Mouse (Mus musculus): Measurements from ENCODE around the gene Kcnk3. TPM values are rescaled to one million over a fixed set of nuclear protein-coding genes. Genes with fewer than 3 reads are reported as not detected.

Gene Kcnk3
- polyA plus RNA-seq, 1 experiment: 0.11 TPM

DNA sequence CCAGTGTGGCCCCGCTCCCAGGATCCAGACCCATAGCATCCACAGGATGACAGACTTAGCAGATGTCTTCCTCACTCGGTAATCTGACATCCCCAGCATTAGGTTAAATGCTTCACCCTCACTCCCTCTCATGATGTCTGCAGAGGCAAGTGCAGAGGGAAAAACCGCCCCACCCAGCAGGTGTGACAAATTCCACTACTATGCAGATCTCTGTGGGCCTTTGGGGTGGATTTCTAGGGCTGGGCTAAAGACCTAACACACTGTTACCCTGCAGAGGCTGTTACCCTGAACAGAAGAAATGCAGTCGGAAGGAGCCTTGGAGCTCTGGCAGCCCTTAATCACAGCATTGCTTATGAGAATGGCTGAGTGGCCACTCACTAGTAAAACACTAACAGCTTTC, 71.1 kb downstream of the Kcnk3 start:
- TF ChIP-seq POLR2A (IDR thresholded peaks at IDR 0.05; ENCODE audit: insufficient read length, low read depth) (no peak), POLR2AphosphoS2 (IDR thresholded peaks at IDR 0.05; ENCODE audit: insufficient read length, low read depth) (no peak), E2F4 (IDR thresholded peaks at IDR 0.05; ENCODE audit: insufficient read depth) (no peak), REST (IDR thresholded peaks at IDR 0.05; ENCODE audit: insufficient read depth, insufficient read length) (no peak), SRF (IDR thresholded peaks at IDR 0.05; ENCODE audit: control insufficient read depth, insufficient read length, low read depth) (no peak), USF1 (IDR thresholded peaks at IDR 0.05; ENCODE audit: low read depth) (no peak), MYOG (IDR thresholded peaks at IDR 0.05; ENCODE audit: control insufficient read depth in 1 of 3, insufficient read depth in 1 of 3, insufficient read length in 2 of 3, low read depth in 2 of 3) (no peak), TCF12 (IDR thresholded peaks at IDR 0.05; ENCODE audit: insufficient read depth, poor library complexity, severe bottlenecking) (no peak), CEBPB (IDR thresholded peaks at IDR 0.05; ENCODE audit: insufficient read depth, poor library complexity, severe bottlenecking) (no peak), MAX (IDR thresholded peaks at IDR 0.05; ENCODE audit: low read depth) (no peak), TCF3 (IDR thresholded peaks at IDR 0.05; ENCODE audit: insufficient read length, low read depth) (no peak), MYOD1 (IDR thresholded peaks at IDR 0.05; ENCODE audit: control insufficient read depth in 1 of 3, insufficient read length in 2 of 3, low read depth in 2 of 3) (no peak)
- H3K4me2 ChIP-seq (ENCODE audit: low read depth): no peak overlapping the region
- H3K79me2 ChIP-seq (ENCODE audit: control insufficient read depth, insufficient read depth): no peaks in the 10 kb centered on the region
- no peak overlapping the region for H3K4me3 ChIP-seq
- no peaks in the 10 kb centered on the region for H3K27me3 ChIP-seq (ENCODE audit: control insufficient read depth, insufficient read depth, insufficient read length)
- H3ac ChIP-seq (ENCODE audit: control insufficient read depth, insufficient read length): no peak overlapping the region
- no peaks in the 10 kb centered on the region for H3K36me3 ChIP-seq (ENCODE audit: control insufficient read depth, insufficient read depth)

DNA sequence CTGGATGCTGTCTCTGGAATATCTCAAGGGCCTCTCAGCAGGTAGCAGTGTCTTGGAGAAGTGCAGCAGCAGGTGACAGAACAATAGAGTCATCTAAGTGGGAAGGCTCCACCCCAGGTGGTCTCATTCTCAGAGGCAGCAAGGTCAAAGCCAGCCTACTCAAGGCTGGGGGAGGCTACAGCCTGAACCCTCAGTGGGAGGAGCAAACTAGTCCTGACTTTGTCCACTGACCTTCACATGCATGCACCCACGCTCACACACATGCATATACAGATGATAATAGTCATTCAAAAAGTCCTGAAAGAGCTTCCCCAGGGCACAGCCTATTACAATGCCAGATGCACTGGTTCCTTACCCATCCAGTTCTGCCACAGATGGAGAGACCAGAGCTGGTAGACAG, 72.3 kb downstream of the Kcnk3 start:
- no peaks in the 10 kb centered on the region for H3K36me3 ChIP-seq (ENCODE audit: control insufficient read depth, insufficient read depth)
- H3K79me2 ChIP-seq (ENCODE audit: control insufficient read depth, insufficient read depth): no peaks in the 10 kb centered on the region
- no peak overlapping the region for H3ac ChIP-seq (ENCODE audit: control insufficient read depth, insufficient read length)
- TF ChIP-seq MAX (IDR thresholded peaks at IDR 0.05; ENCODE audit: low read depth): no peak
- TF ChIP-seq POLR2A (IDR thresholded peaks at IDR 0.05; ENCODE audit: insufficient read length, low read depth): no peak
- H3K27me3 ChIP-seq (ENCODE audit: control insufficient read depth, insufficient read depth, insufficient read length): no peaks in the 10 kb centered on the region
- H3K4me2 ChIP-seq (ENCODE audit: low read depth): no peak overlapping the region
- no peak overlapping the region for H3K4me3 ChIP-seq

DNA sequence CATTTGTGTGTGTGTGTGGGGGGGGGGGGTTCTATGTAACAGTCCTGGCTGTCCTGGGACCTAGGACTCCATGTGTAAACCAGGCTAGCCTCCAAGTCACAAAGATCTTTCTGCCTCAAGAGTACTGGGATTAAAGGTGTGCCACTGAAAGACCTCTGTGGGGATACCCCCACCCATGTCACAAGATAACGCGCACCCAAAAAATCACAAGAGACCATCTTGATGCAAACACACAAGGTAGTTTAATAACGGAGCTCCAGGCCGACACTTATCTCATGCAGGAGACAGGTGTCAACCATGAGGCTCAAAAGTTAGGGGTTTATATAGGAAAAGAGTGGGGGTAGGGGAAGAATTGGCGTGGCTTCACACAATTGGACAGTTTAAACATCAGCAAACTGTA, 72.8 kb downstream of the Kcnk3 start:
- TF ChIP-seq TCF12 (IDR thresholded peaks at IDR 0.05; ENCODE audit: insufficient read depth, poor library complexity, severe bottlenecking) (no peak), MYOD1 (IDR thresholded peaks at IDR 0.05; ENCODE audit: control insufficient read depth in 1 of 3, insufficient read length in 2 of 3, low read depth in 2 of 3) (no peak), POLR2A (IDR thresholded peaks at IDR 0.05; ENCODE audit: insufficient read length, low read depth) (no peak), MYOG (IDR thresholded peaks at IDR 0.05; ENCODE audit: control insufficient read depth in 1 of 3, insufficient read depth in 1 of 3, insufficient read length in 2 of 3, low read depth in 2 of 3) (no peak), CEBPB (IDR thresholded peaks at IDR 0.05; ENCODE audit: insufficient read depth, poor library complexity, severe bottlenecking) (no peak), REST (IDR thresholded peaks at IDR 0.05; ENCODE audit: insufficient read depth, insufficient read length) (no peak), E2F4 (IDR thresholded peaks at IDR 0.05; ENCODE audit: insufficient read depth) (no peak), POLR2AphosphoS2 (IDR thresholded peaks at IDR 0.05; ENCODE audit: insufficient read length, low read depth) (no peak), MAX (IDR thresholded peaks at IDR 0.05; ENCODE audit: low read depth) (no peak), USF1 (IDR thresholded peaks at IDR 0.05; ENCODE audit: low read depth) (no peak), TCF3 (IDR thresholded peaks at IDR 0.05; ENCODE audit: insufficient read length, low read depth) (no peak), SRF (IDR thresholded peaks at IDR 0.05; ENCODE audit: control insufficient read depth, insufficient read length, low read depth) (no peak)
- no peaks in the 10 kb centered on the region for H3K36me3 ChIP-seq (ENCODE audit: control insufficient read depth, insufficient read depth)
- H3K27me3 ChIP-seq (ENCODE audit: control insufficient read depth, insufficient read depth, insufficient read length): no peaks in the 10 kb centered on the region
- H3K4me3 ChIP-seq: no peak overlapping the region
- H3K79me2 ChIP-seq (ENCODE audit: control insufficient read depth, insufficient read depth): no peaks in the 10 kb centered on the region
- H3ac ChIP-seq (ENCODE audit: control insufficient read depth, insufficient read length): no peak overlapping the region
- no peak overlapping the region for H3K4me2 ChIP-seq (ENCODE audit: low read depth)

DNA sequence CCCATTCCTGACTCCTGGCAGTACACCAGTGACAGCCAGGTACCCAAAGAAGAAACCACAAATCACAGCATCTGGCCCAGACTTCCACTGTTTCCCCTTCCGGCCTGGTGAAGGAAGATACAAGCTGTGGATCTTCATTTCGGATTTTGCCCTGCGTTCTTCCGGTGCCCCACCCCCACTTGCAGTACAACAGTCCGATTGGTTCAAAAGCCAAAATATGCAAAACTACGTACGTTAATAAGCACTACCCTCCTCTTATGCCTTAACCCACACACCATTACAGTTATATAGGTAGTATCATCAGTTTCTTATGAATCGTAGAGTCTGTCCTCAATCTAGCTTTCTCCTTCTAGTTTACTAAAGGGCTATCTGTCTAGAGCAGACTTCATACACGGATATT, 77.4 kb downstream of the Kcnk3 start:
- Histone ChIP-seq H3ac (ENCODE audit: control insufficient read depth, insufficient read length) (no peak overlapping the region), H3K4me2 (ENCODE audit: low read depth) (no peak overlapping the region), H3K36me3 (ENCODE audit: control insufficient read depth, insufficient read depth) (no peaks in the 10 kb centered on the region), H3K4me3 (no peak overlapping the region), H3K27me3 (ENCODE audit: control insufficient read depth, insufficient read depth, insufficient read length) (no peaks in the 10 kb centered on the region), H3K79me2 (ENCODE audit: control insufficient read depth, insufficient read depth) (peaks cover 35% of the 10 kb centered on the region)
- TF ChIP-seq POLR2A (IDR thresholded peaks at IDR 0.05; ENCODE audit: insufficient read length, low read depth): no peak

DNA sequence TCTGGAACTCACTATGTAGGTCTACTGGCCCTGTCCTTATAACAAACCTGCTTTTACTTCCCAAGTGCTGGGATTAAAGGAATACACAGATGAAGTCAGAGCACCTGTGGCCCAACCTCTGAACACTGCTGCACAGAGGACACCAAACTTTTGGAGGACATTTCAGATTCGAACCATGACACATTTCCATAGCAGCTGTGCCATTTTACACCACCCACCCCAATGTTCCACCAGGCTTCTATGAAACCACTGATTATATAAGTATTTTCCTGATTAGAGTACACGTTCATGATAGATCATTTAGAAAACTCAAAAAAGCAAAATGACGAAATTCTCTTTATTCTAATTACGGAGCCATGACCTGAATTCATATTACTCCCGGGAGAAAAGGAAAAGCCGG, 78.0 kb downstream of the Kcnk3 start:
- TF ChIP-seq CEBPB (IDR thresholded peaks at IDR 0.05; ENCODE audit: insufficient read depth, poor library complexity, severe bottlenecking) (no peak), REST (IDR thresholded peaks at IDR 0.05; ENCODE audit: insufficient read depth, insufficient read length) (no peak), MYOD1 (IDR thresholded peaks at IDR 0.05; ENCODE audit: control insufficient read depth in 1 of 3, insufficient read length in 2 of 3, low read depth in 2 of 3) (no peak), POLR2AphosphoS2 (IDR thresholded peaks at IDR 0.05; ENCODE audit: insufficient read length, low read depth) (no peak), MYOG (IDR thresholded peaks at IDR 0.05; ENCODE audit: control insufficient read depth in 1 of 3, insufficient read depth in 1 of 3, insufficient read length in 2 of 3, low read depth in 2 of 3) (no peak), POLR2A (IDR thresholded peaks at IDR 0.05; ENCODE audit: insufficient read length, low read depth) (no peak), USF1 (IDR thresholded peaks at IDR 0.05; ENCODE audit: low read depth) (no peak), SRF (IDR thresholded peaks at IDR 0.05; ENCODE audit: control insufficient read depth, insufficient read length, low read depth) (no peak), E2F4 (IDR thresholded peaks at IDR 0.05; ENCODE audit: insufficient read depth) (no peak), MAX (IDR thresholded peaks at IDR 0.05; ENCODE audit: low read depth) (no peak), TCF3 (IDR thresholded peaks at IDR 0.05; ENCODE audit: insufficient read length, low read depth) (no peak), TCF12 (IDR thresholded peaks at IDR 0.05; ENCODE audit: insufficient read depth, poor library complexity, severe bottlenecking) (no peak)
- no peaks in the 10 kb centered on the region for H3K36me3 ChIP-seq (ENCODE audit: control insufficient read depth, insufficient read depth)

More for the DNA sequence above, 78.0 kb downstream of the Kcnk3 start:
- no peak overlapping the region for H3ac ChIP-seq (ENCODE audit: control insufficient read depth, insufficient read length)
- peak overlapping the region; percentile 78 for H3K4me3 ChIP-seq
- H3K4me2 ChIP-seq (ENCODE audit: low read depth): peak overlapping the region; percentile 93
- H3K27me3 ChIP-seq (ENCODE audit: control insufficient read depth, insufficient read depth, insufficient read length): no peaks in the 10 kb centered on the region
- H3K79me2 ChIP-seq (ENCODE audit: control insufficient read depth, insufficient read depth): peaks cover 37% of the 10 kb centered on the region
